ENCODE assay signal across 21 mouse cellular contexts in the genomic region with DNA sequence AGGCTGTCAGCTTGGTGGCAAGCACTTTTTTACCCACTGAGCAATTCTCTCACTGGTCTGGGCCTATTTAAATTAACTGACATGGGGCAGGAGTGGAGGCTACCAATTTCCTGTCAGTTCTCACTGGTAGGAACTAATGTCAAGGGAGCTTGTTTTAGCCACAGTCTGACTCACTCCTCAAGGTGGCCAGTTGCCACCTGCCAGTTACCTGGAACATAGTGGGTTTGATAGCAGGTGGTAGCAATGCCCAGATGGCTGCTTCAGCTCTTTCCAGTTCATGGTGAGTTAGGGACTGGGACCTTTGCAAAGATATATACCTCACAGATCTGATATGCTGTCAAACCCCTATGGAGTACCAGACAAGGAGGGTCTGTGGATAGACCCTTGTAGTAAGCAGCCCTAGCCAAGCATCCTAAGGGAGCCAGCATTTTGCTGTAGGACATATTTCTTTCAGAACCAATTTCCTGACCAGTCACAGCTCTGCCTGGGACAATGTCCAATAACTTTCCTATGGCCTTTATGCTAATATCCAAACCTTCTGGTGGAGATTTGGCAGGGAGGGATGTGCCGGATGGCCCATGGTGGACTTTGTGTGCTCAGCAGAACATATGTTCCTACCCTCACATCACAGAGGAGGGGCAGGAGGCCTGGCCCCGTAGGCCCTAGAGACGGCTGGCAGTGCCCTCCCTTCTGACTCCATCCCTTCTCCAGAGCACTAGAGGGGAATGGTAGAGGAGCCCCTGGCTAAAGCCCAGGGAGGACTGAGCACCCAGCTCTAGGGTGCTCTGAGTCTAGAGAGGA. TPM values are rescaled to one million over a fixed set of nuclear protein-coding genes. Genes with fewer than 3 reads are reported as not detected.
A peak's percentile ranks its signal among the peaks of the same experiment; 100 is the strongest.
DNase-seq lines count a peak whose midpoint lies in the region; ATAC-seq and TF ChIP-seq lines count a peak whose summit lies in the region.
"Had no signal": no experiment of that assay in that cellular context is flagged by ENCODE, and none has a peak within 500 bp of the region (broad histone marks: within the 10 kb centered on the region; RNA-seq: fewer than 3 reads in every experiment).

No protein-coding gene starts in this region.

- no peak for ATAC-seq in hindbrain, postnatal 0 days
- ATAC-seq in hindbrain, embryonic 13.5 days (ENCODE audit: low FRiP score): no peak
- peak; percentile 83 for ATAC-seq in cerebellum, adult (ENCODE audit: insufficient number of reproducible peaks, low FRiP score, low TSS enrichment)
- ATAC-seq: forebrain, embryonic 16.5 days had no signal

- DNase-seq in hindbrain, postnatal 0 days (ENCODE audit: low spot score): peak; percentile 55
- DNase-seq in cerebellum, adult 2 months: peak; percentile 95 to 98
- peak; percentile 91 to 96 for DNase-seq in cerebellum, postnatal 36 days
- no peak for DNase-seq in frontal cortex, postnatal 10 days (ENCODE audit: low spot score in 2 of 2)
- no peak for DNase-seq in spleen, postnatal 36 days (ENCODE audit: low spot score in 2 of 2)
- DNase-seq: adrenal gland, postnatal 36 days; B cell, adult 2 months; heart, postnatal 10 days; kidney, adult 18-20 months; kidney, postnatal 25 days; layer of hippocampus, adult 9-11 months; midbrain, embryonic 14.5 days; right cerebral cortex, postnatal 14 days; spleen, adult 18-20 months; thymus, postnatal 4 days had no signal

- WGBS in hindbrain, postnatal 0 days: 51% methylated on average over 3 of the region's 3 CpGs
- WGBS in hindbrain, embryonic 13.5 days: 82% methylated on average over 3 of the region's 3 CpGs
- 14% methylated on average over 3 of the region's 3 CpGs for WGBS in cerebellum, adult 2 months

- H3K4me2 ChIP-seq in hindbrain, postnatal 0 days (ENCODE audit: low read depth, low read length): no peak overlapping the region
- no peak overlapping the region for H3K4me2 ChIP-seq in hindbrain, embryonic 13.5 days
- H3K4me2 ChIP-seq: heart, embryonic 11.5 days; liver, embryonic 15.5 days; neural tube, embryonic 15.5 days had no signal

- peak overlapping the region; percentile 16; the same call in 1 of the 2 replicates for H3K27ac ChIP-seq in hindbrain, postnatal 0 days
- no peak overlapping the region for H3K27ac ChIP-seq in hindbrain, embryonic 13.5 days
- peak overlapping the region; percentile 99 for H3K27ac ChIP-seq in cerebellum, adult 2 months (ENCODE audit: insufficient read depth, low read length)
- H3K27ac ChIP-seq: liver, embryonic 15.5 days; neural tube, embryonic 15.5 days had no signal

- peaks cover 7% of the 10 kb centered on the region; the same call in 1 of the 2 replicates for H3K36me3 ChIP-seq in hindbrain, postnatal 0 days (ENCODE audit: insufficient read depth, low read length)
- H3K36me3 ChIP-seq in hindbrain, embryonic 13.5 days: peaks cover 36% of the 10 kb centered on the region
- H3K36me3 ChIP-seq: liver, embryonic 15.5 days had no signal

- H3K9me3 ChIP-seq in hindbrain, postnatal 0 days (ENCODE audit: low read length): no peaks in the 10 kb centered on the region
- no peaks in the 10 kb centered on the region for H3K9me3 ChIP-seq in hindbrain, embryonic 13.5 days
- H3K9me3 ChIP-seq: liver, embryonic 15.5 days; neural tube, embryonic 15.5 days had no signal

- no peak overlapping the region for H3K4me3 ChIP-seq in hindbrain, postnatal 0 days (ENCODE audit: low read length)
- H3K4me3 ChIP-seq in hindbrain, embryonic 13.5 days: no peak overlapping the region
- H3K4me3 ChIP-seq in cerebellum, adult 2 months (replicated peaks; ENCODE audit: insufficient read depth, low read depth, low read length): no peak overlapping the region
- H3K4me3 ChIP-seq: liver, embryonic 15.5 days; neural tube, embryonic 15.5 days had no signal

- TF ChIP-seq CTCF in hindbrain, postnatal 0 days (IDR thresholded peaks at IDR 0.05; ENCODE audit: low read depth): no peak
- TF ChIP-seq CTCF in cerebellum, adult 2 months (IDR thresholded peaks at IDR 0.05; ENCODE audit: borderline replicate concordance, insufficient read depth, low read depth, low read length): no peak

- peak; percentile 19; the same call in 1 of the 2 replicates for TF ChIP-seq POLR2A in cerebellum, adult 2 months (IDR thresholded peaks at IDR 0.05; ENCODE audit: borderline replicate concordance, insufficient read depth, low read length)

- no peak overlapping the region; the same call in 1 of the 2 replicates for H3K9ac ChIP-seq in hindbrain, postnatal 0 days (replicated peaks; ENCODE audit: low read length)
- H3K9ac ChIP-seq in hindbrain, embryonic 13.5 days: no peak overlapping the region; the same call in 1 of the 2 replicates
- H3K9ac ChIP-seq: liver, embryonic 15.5 days; neural tube, embryonic 15.5 days had no signal

- H3K27me3 ChIP-seq in hindbrain, postnatal 0 days (ENCODE audit: insufficient read depth, low read length): no peaks in the 10 kb centered on the region
- H3K27me3 ChIP-seq in hindbrain, embryonic 13.5 days: no peaks in the 10 kb centered on the region
- no peaks in the 10 kb centered on the region for H3K27me3 ChIP-seq in cerebellum, adult 2 months (ENCODE audit: control insufficient read depth, insufficient read depth, low read length)
- H3K27me3 ChIP-seq: liver, embryonic 15.5 days; neural tube, embryonic 15.5 days had no signal

- H3K4me1 ChIP-seq in hindbrain, postnatal 0 days (ENCODE audit: insufficient read depth, low read length): no peaks in the 10 kb centered on the region
- H3K4me1 ChIP-seq in hindbrain, embryonic 13.5 days (replicated peaks): peaks cover 17% of the 10 kb centered on the region
- peaks cover 69% of the 10 kb centered on the region for H3K4me1 ChIP-seq in cerebellum, adult 2 months (ENCODE audit: control insufficient read depth, insufficient read depth, low read length)
- H3K4me1 ChIP-seq: liver, embryonic 15.5 days; neural tube, embryonic 15.5 days had no signal

RNA-seq across cellular contexts. Expression of gene Faap20, which starts 15.1 kb away (rescaled TPM):
- total RNA-seq in hindbrain, postnatal 0 days (2014; rRNA removed): 51.2 and 61.4 TPM in 2 replicates
- polyA plus RNA-seq in hindbrain, postnatal 0 days (2015; fragmentation: Nextera tagmentation; extraction: Ambion mirVana): 60.8 and 62.5 TPM in 2 replicates
- polyA plus RNA-seq in hindbrain, embryonic 13.5 days (2015; fragmentation: Nextera tagmentation; extraction: Ambion mirVana): 78.8 and 84.8 TPM in 2 replicates
- 94.5 and 109 TPM in 2 replicates for polyA plus RNA-seq in cerebellum, adult 2 months (2012; rRNA removed)

RNA-seq across cellular contexts. Expression of gene Ski, which starts 42.3 kb away (rescaled TPM):
- total RNA-seq in hindbrain, postnatal 0 days (2014; rRNA removed): 69.8 and 71.3 TPM in 2 replicates
- 8.8 and 9.5 TPM in 2 replicates for polyA plus RNA-seq in hindbrain, postnatal 0 days (2015; fragmentation: Nextera tagmentation; extraction: Ambion mirVana)
- 10.3 and 10.4 TPM in 2 replicates for polyA plus RNA-seq in hindbrain, embryonic 13.5 days (2015; fragmentation: Nextera tagmentation; extraction: Ambion mirVana)
- polyA plus RNA-seq in cerebellum, adult 2 months (2012; rRNA removed): 87.2 and 106 TPM in 2 replicates

Comparison
In these comparisons a context has a peak if more than half of its experiments do, and no peak if none do; other contexts are left out.
1. DNase-seq: peak in hindbrain, postnatal 0 days (single experiment), cerebellum, adult 2 months (2 of 2) and cerebellum, postnatal 36 days (2 of 2); none in frontal cortex, postnatal 10 days (0 of 2) and spleen, postnatal 36 days (0 of 2).